Mouse (Mus musculus): ENCODE measurements around the gene Cd5.

DNA sequence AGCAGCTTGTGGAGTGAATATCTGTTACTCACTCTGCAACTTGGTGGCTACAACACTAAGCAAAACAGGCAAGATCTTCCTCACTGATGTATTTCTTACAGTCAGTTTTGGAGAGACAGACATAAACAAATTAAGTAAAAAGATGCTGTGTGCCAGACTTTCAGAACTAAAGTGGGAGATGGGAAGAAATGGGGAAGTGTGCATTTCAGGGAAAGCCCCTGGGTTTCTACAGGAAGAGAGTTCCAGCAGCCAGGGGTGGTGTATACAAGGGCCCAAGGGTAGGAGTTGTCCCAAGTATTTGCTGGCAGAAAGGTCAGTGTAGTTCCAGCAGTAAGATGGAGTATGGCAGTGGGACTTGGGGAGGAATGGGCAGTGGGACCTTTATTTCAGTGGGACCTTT, 20.7 kb upstream of the Cd5 start:
- TF ChIP-seq CTCF (IDR thresholded peaks at IDR 0.05) (no peak), EP300 (IDR thresholded peaks at IDR 0.05) (no peak)
